Mouse (Mus musculus) heart, postnatal 0 days (tissue): ENCODE data around the gene Col4a1. TPM values are rescaled to one million over a fixed set of nuclear protein-coding genes. Genes with fewer than 3 reads are reported as not detected.
A peak's percentile ranks its signal among the peaks of the same experiment; 100 is the strongest.

Experiments used
- ATAC-seq: fragments of 200-750 bp; cut with Nextera tagmentation; 2 replicates; pipeline ENCODE4 v1.8.0; 2017; ENCODE audit warnings: low read depth, moderate number of reproducible peaks, moderate library complexity; ENCODE audit not compliant: insufficient read depth
- DNase-seq: peaks from one replicate; pipeline ENCODE4 v3.0.0-alpha.2; 2016; ENCODE audit warnings: low spot score
- H3K27ac ChIP-seq: fragments of 300-500 bp; sonication (generic); 2 replicates; pipeline ENCODE4 v1.5.1; 2014; ENCODE audit warnings: low read depth, mild to moderate bottlenecking
- H3K27me3 ChIP-seq: fragments of 300-500 bp; sonication (generic); 2 replicates; pipeline ENCODE4 v1.6.1; 2014; ENCODE audit warnings: low read length, mixed read lengths; ENCODE audit not compliant: control insufficient read depth, insufficient read depth
- H3K36me3 ChIP-seq: fragments of 300-500 bp; sonication (generic); replicated peaks from 2 replicates; pipeline ENCODE4 v1.6.1; 2014; ENCODE audit warnings: low read length, mixed read lengths; ENCODE audit not compliant: control insufficient read depth, insufficient read depth
- H3K4me1 ChIP-seq: fragments of 300-500 bp; sonication (generic); 2 replicates; pipeline ENCODE4 v1.6.1; 2014; ENCODE audit warnings: antibody characterized with exemption; ENCODE audit not compliant: control insufficient read depth, insufficient read depth
- H3K4me2 ChIP-seq: fragments of 300-500 bp; sonication (generic); 2 replicates; pipeline ENCODE4 v1.6.1; 2014; ENCODE audit warnings: low read depth, mild to moderate bottlenecking, low read length, moderate library complexity
- H3K4me3 ChIP-seq: fragments of 300-500 bp; sonication (generic); 2 replicates; pipeline ENCODE4 v1.5.1; 2014; ENCODE audit warnings: low read depth, low read length
- H3K9ac ChIP-seq: fragments of 300-500 bp; sonication (generic); replicated peaks from 2 replicates; pipeline ENCODE4 v1.6.1; 2014; ENCODE audit warnings: low read depth, low read length, mixed read lengths
- H3K9me3 ChIP-seq: fragments of 300-500 bp; sonication (generic); replicated peaks from 2 replicates; pipeline ENCODE4 v1.6.1; 2016; ENCODE audit warnings: low read length; ENCODE audit not compliant: control insufficient read depth
- CTCF ChIP-seq: IDR thresholded peaks from 2 replicates; pipeline ENCODE4 v1.5.1; 2016; ENCODE audit warnings: antibody characterized with exemption, control low read depth, low read depth
- EP300 ChIP-seq: IDR thresholded peaks from 2 replicates; pipeline ENCODE4 v1.6.1; 2016; ENCODE audit warnings: antibody characterized with exemption, low read depth
- WGBS: fragments of 180-500 bp; shearing (Covaris S2); extraction: QIAGEN DNeasy Blood & Tissue Kit; methylation state at CpG from one replicate; pipeline ENCODE4 v1.1.7; 2014; 5-methylcytosine and 5-hydroxymethylcytosine counted together
- polyA plus RNA-seq: library from polyadenylated mRNA; unstranded; fragments of >200 nt; fragmentation: Nextera tagmentation; extraction: Ambion mirVana; gene quantifications from 2 replicates; pipeline ENCODE4 v1.2.1, GENCODE M21; 2015
- total RNA-seq: library from RNA; depleted of rRNA; stranded (reverse); fragments of >200 nt; gene quantifications from 2 replicates; pipeline ENCODE4 v1.2.3, GENCODE M21; 2014; ENCODE audit warnings: low replicate concordance

Gene Col4a1
- total and polyA plus RNA-seq, 2 experiments from 2014 or later: 191 to 921 TPM

- DNase-seq (no peak), ATAC-seq (no peak)
- TF ChIP-seq CTCF (no peak), EP300 (no peak)
- H3K36me3 ChIP-seq: peaks cover 21% of the 10 kb centered on the region
- H3K9me3 ChIP-seq: no peaks in the 10 kb centered on the region
- no peak overlapping the region for H3K27ac ChIP-seq
- no peak overlapping the region for H3K4me3 ChIP-seq
- H3K4me1 ChIP-seq: peaks cover 48% of the 10 kb centered on the region
- no peak overlapping the region for H3K9ac ChIP-seq
- WGBS: 55% methylated on average over 3 of the region's 3 CpGs
- H3K27me3 ChIP-seq: no peaks in the 10 kb centered on the region
- no peak overlapping the region for H3K4me2 ChIP-seq
These were observed 46.7 kb downstream of the Col4a1 start for GRCm38 (mm10) chr8:11265971-11266370.

GRCm38 (mm10) chr8:11263848-11264247 lies 48.8 kb downstream of the Col4a1 start:
- DNase-seq: no peak
- H3K27me3 ChIP-seq: no peaks in the 10 kb centered on the region
- TF ChIP-seq CTCF: no peak
- no peak for TF ChIP-seq EP300
- no peak overlapping the region for H3K4me3 ChIP-seq
- H3K36me3 ChIP-seq: peaks cover 21% of the 10 kb centered on the region
- H3K9me3 ChIP-seq: no peaks in the 10 kb centered on the region
- ATAC-seq: no peak
- WGBS: 60% methylated on average over 6 of the region's 6 CpGs
- H3K27ac ChIP-seq: no peak overlapping the region
- H3K4me2 ChIP-seq: no peak overlapping the region
- peaks cover 47% of the 10 kb centered on the region for H3K4me1 ChIP-seq
- no peak overlapping the region for H3K9ac ChIP-seq

GRCm38 (mm10) chr8:11262031-11262735 lies 50.4 kb downstream of the Col4a1 start:
- Histone ChIP-seq H3K4me2 (no peak overlapping the region), H3K9ac (no peak overlapping the region), H3K4me1 (peaks cover 53% of the 10 kb centered on the region), H3K27ac (peak overlapping the region; percentile 63), H3K36me3 (peaks cover 21% of the 10 kb centered on the region), H3K4me3 (no peak overlapping the region), H3K9me3 (no peaks in the 10 kb centered on the region), H3K27me3 (no peaks in the 10 kb centered on the region)
- 55% methylated on average over 15 of the region's 15 CpGs for WGBS
- DNase-seq (peak; percentile 59), ATAC-seq (peak; percentile 51)
- TF ChIP-seq CTCF (no peak), EP300 (no peak)

- H3K36me3 ChIP-seq: peaks cover 7% of the 10 kb centered on the region; the same call in 1 of the 2 replicates
- peak overlapping the region; percentile 72 for H3K27ac ChIP-seq
- H3K9me3 ChIP-seq: no peaks in the 10 kb centered on the region
- ATAC-seq (peak; percentile 36), DNase-seq (no peak)
- no peak for TF ChIP-seq CTCF
- 0 out of 2 replicates have a peak, but pooled peaks have one; percentile 43 for TF ChIP-seq EP300
- no peaks in the 10 kb centered on the region for H3K27me3 ChIP-seq
- peaks cover 53% of the 10 kb centered on the region for H3K4me1 ChIP-seq
- no peak overlapping the region for H3K4me3 ChIP-seq
- H3K9ac ChIP-seq: peak overlapping the region; percentile 9; the same call in 1 of the 2 replicates
- 16% methylated on average over 10 of the region's 10 CpGs for WGBS
- no peak overlapping the region for H3K4me2 ChIP-seq
These were observed 52.6 kb downstream of the Col4a1 start for GRCm38 (mm10) chr8:11259832-11260615.

GRCm38 (mm10) chr8:11258517-11259136 lies 54.0 kb downstream of the Col4a1 start:
- H3K4me3 ChIP-seq: no peak overlapping the region
- no peak for TF ChIP-seq CTCF
- TF ChIP-seq EP300: 0 out of 2 replicates have a peak, but pooled peaks have one; percentile 30
- peak overlapping the region; percentile 3; the same call in 1 of the 2 replicates for H3K27ac ChIP-seq
- peaks cover 48% of the 10 kb centered on the region for H3K4me1 ChIP-seq
- ATAC-seq (no peak), DNase-seq (no peak)
- no peak overlapping the region for H3K4me2 ChIP-seq
- H3K9me3 ChIP-seq: no peaks in the 10 kb centered on the region
- no peaks in the 10 kb centered on the region for H3K27me3 ChIP-seq
- H3K36me3 ChIP-seq: no peaks in the 10 kb centered on the region
- no peak overlapping the region for H3K9ac ChIP-seq
- 11% methylated on average over 2 of the region's 2 CpGs for WGBS
